Mouse (Mus musculus) cerebellum, adult 2 months (tissue): ENCODE measurements around the gene Dennd1a.

Experiments used
- CTCF ChIP-seq: fragments of 200-500 bp; IDR thresholded peaks from 2 replicates; pipeline ENCODE4 v1.5.1; 2011; ENCODE audit warnings: low read depth, mild to moderate bottlenecking, control low read depth, low read length, moderate library complexity, borderline replicate concordance; ENCODE audit not compliant: insufficient read depth
- POLR2A ChIP-seq: fragments of 200-500 bp; IDR thresholded peaks from 2 replicates; pipeline ENCODE4 v1.6.1; 2011; ENCODE audit warnings: low read length, control low read depth, borderline replicate concordance; ENCODE audit not compliant: insufficient read depth

- TF ChIP-seq CTCF (no peak), POLR2A (no peak)
Measured at GRCm38 (mm10) chr2:37769793-37770192, 517.4 kb downstream of the Dennd1a start.
